Comparison of ENCODE assay signal across 8 mouse cellular contexts in genomic region chr10:75835761-75836531, GRCm38 (mm10). TPM values are rescaled to one million over a fixed set of nuclear protein-coding genes. Genes with fewer than 3 reads are reported as not detected.
DNase-seq lines count a peak whose midpoint lies in the region; ATAC-seq and TF ChIP-seq lines count a peak whose summit lies in the region.

No protein-coding gene starts in this region.

- H3K9ac ChIP-seq in heart, embryonic 12.5 days: peak overlapping the region; percentile 26; the same call in 1 of the 2 replicates
- no peak overlapping the region for H3K9ac ChIP-seq in embryonic facial prominence, embryonic 13.5 days
- no peak overlapping the region for H3K9ac ChIP-seq in lung, embryonic 15.5 days
- H3K9ac ChIP-seq in stomach, postnatal 0 days (ENCODE audit: low read length): no peak overlapping the region

- DNase-seq in heart, postnatal 25 days (ENCODE audit: low spot score): no peak
- peak; percentile 88 for DNase-seq in kidney, adult 11 months
- DNase-seq in stomach, postnatal 0 days (ENCODE audit: low spot score): peak; percentile 74
- DNase-seq in left cerebral cortex, adult 2 months (ENCODE audit: extremely low spot score in 1 of 2, low spot score in 2 of 2): no peak
- DNase-seq in frontal cortex, postnatal 36 days (ENCODE audit: low spot score in 2 of 2): no peak

- H3K4me1 ChIP-seq in heart, embryonic 12.5 days (replicated peaks): peaks cover 21% of the 10 kb centered on the region
- H3K4me1 ChIP-seq in embryonic facial prominence, embryonic 13.5 days: peaks cover 49% of the 10 kb centered on the region
- peaks cover 49% of the 10 kb centered on the region for H3K4me1 ChIP-seq in lung, embryonic 15.5 days
- H3K4me1 ChIP-seq in stomach, postnatal 0 days (replicated peaks; ENCODE audit: control insufficient read depth, insufficient read depth): no peaks in the 10 kb centered on the region; the same call in none of the 2 replicates

- no peak for TF ChIP-seq EP300 in stomach, postnatal 0 days (optimal IDR thresholded peaks at IDR 0.05)

- peak; percentile 33 for TF ChIP-seq CTCF in stomach, postnatal 0 days (IDR thresholded peaks at IDR 0.05; ENCODE audit: low read depth)
- TF ChIP-seq CTCF in left cerebral cortex, adult 2 months (IDR thresholded peaks at IDR 0.05): no peak; the same call in 1 of the 2 replicates

- H3K4me3 ChIP-seq in heart, embryonic 12.5 days: peak overlapping the region; percentile 30
- peak overlapping the region; percentile 44 for H3K4me3 ChIP-seq in embryonic facial prominence, embryonic 13.5 days
- H3K4me3 ChIP-seq in lung, embryonic 15.5 days: peak overlapping the region; percentile 47
- no peak overlapping the region for H3K4me3 ChIP-seq in stomach, postnatal 0 days (ENCODE audit: low read depth, low read length)
- H3K4me3 ChIP-seq in left cerebral cortex, adult 2 months: no peak overlapping the region

- no peaks in the 10 kb centered on the region for H3K36me3 ChIP-seq in heart, embryonic 12.5 days
- H3K36me3 ChIP-seq in embryonic facial prominence, embryonic 13.5 days: no peaks in the 10 kb centered on the region
- no peaks in the 10 kb centered on the region for H3K36me3 ChIP-seq in lung, embryonic 15.5 days
- H3K36me3 ChIP-seq in stomach, postnatal 0 days (ENCODE audit: control insufficient read depth, insufficient read depth, low read length): no peaks in the 10 kb centered on the region

- H3K27me3 ChIP-seq in heart, embryonic 12.5 days (replicated peaks): peaks cover 6% of the 10 kb centered on the region
- H3K27me3 ChIP-seq in embryonic facial prominence, embryonic 13.5 days: peaks cover 19% of the 10 kb centered on the region; the same call in 1 of the 2 replicates
- no peaks in the 10 kb centered on the region for H3K27me3 ChIP-seq in lung, embryonic 15.5 days
- H3K27me3 ChIP-seq in stomach, postnatal 0 days (ENCODE audit: control insufficient read depth, insufficient read depth, low read length): no peaks in the 10 kb centered on the region

- H3K4me2 ChIP-seq in heart, embryonic 12.5 days: peak overlapping the region; percentile 81
- H3K4me2 ChIP-seq in embryonic facial prominence, embryonic 13.5 days: peak overlapping the region; percentile 75
- H3K4me2 ChIP-seq in lung, embryonic 15.5 days: peak overlapping the region; percentile 82
- H3K4me2 ChIP-seq in stomach, postnatal 0 days (replicated peaks; ENCODE audit: low read depth): peak overlapping the region; percentile 77

- no peaks in the 10 kb centered on the region for H3K9me3 ChIP-seq in heart, embryonic 12.5 days (replicated peaks)
- no peaks in the 10 kb centered on the region for H3K9me3 ChIP-seq in embryonic facial prominence, embryonic 13.5 days
- no peaks in the 10 kb centered on the region for H3K9me3 ChIP-seq in lung, embryonic 15.5 days
- H3K9me3 ChIP-seq in stomach, postnatal 0 days (ENCODE audit: control insufficient read depth, low read length): no peaks in the 10 kb centered on the region

- intact Hi-C loops in heart, postnatal 25 days (cut with DNase I): no loop called here
- intact Hi-C loops in left cerebral cortex, adult 2 months (cut with DNase I): loop anchor here (5.0 kb wide), 1 partner anchor 249 kb away; the partner anchor contains the start of gene Ggt5

- WGBS in heart, embryonic 12.5 days: 34% methylated on average over 6 of the region's 10 CpGs
- 23% methylated on average over 9 of the region's 10 CpGs for WGBS in embryonic facial prominence, embryonic 13.5 days
- WGBS in lung, embryonic 15.5 days: 12% methylated on average over 9 of the region's 10 CpGs
- WGBS in stomach, postnatal 0 days: 22% methylated on average over 6 of the region's 10 CpGs

- H3K27ac ChIP-seq in heart, embryonic 12.5 days (ENCODE audit: poor library complexity, severe bottlenecking): no peak overlapping the region
- H3K27ac ChIP-seq in embryonic facial prominence, embryonic 13.5 days: 0 out of 2 replicates have a peak overlapping the region, but pooled peaks have one; percentile 90
- H3K27ac ChIP-seq in lung, embryonic 15.5 days: peak overlapping the region; percentile 90
- peak overlapping the region; percentile 88 for H3K27ac ChIP-seq in stomach, postnatal 0 days (replicated peaks)
- H3K27ac ChIP-seq in left cerebral cortex, adult 2 months: no peak overlapping the region; the same call in 1 of the 2 replicates

- ATAC-seq in heart, embryonic 12.5 days (ENCODE audit: insufficient number of reproducible peaks, low FRiP score): no peak
- ATAC-seq in embryonic facial prominence, embryonic 13.5 days (ENCODE audit: insufficient number of reproducible peaks, insufficient read depth, low FRiP score, low TSS enrichment, low read depth): no peak
- ATAC-seq in lung, embryonic 15.5 days (ENCODE audit: borderline replicate concordance, extremely low read depth, low FRiP score, low TSS enrichment): no peak
- peak; percentile 58 for ATAC-seq in stomach, postnatal 0 days (ENCODE audit: low FRiP score, low TSS enrichment)

RNA-seq across cellular contexts. Expression of gene Gstt2, which starts 1.3 kb away (rescaled TPM):
- 7.2 and 8.1 TPM in 2 replicates for polyA plus RNA-seq in heart, embryonic 12.5 days (2016; fragmentation: Nextera tagmentation; extraction: Ambion mirVana)
- total RNA-seq in heart, postnatal 25 days (2021): 10 to 100 TPM in 1 of 2 experiments, 1 to 10 TPM in 1; 9.3 to 10.9 TPM
- polyA plus RNA-seq in embryonic facial prominence, embryonic 13.5 days (2015; fragmentation: Nextera tagmentation; extraction: Ambion mirVana): 5.9 and 9.1 TPM in 2 replicates
- polyA plus RNA-seq in lung, embryonic 15.5 days (2015; fragmentation: Nextera tagmentation; extraction: Ambion mirVana): 37.3 and 39.1 TPM in 2 replicates
- 77.4 and 81.0 TPM in 2 replicates for polyA plus RNA-seq in stomach, postnatal 0 days (2015; fragmentation: Nextera tagmentation; extraction: Ambion mirVana)
- total RNA-seq in left cerebral cortex, adult 2 months (2021): 1 to 10 TPM; 4.6 to 4.8 TPM

RNA-seq across cellular contexts. Expression of gene Gstt4, which starts 13.6 kb away (rescaled TPM):
- polyA plus RNA-seq in heart, embryonic 12.5 days (2016; fragmentation: Nextera tagmentation; extraction: Ambion mirVana): not detected in 2 replicates
- total RNA-seq in heart, postnatal 25 days (2021): not detected
- not detected in 2 replicates for polyA plus RNA-seq in embryonic facial prominence, embryonic 13.5 days (2015; fragmentation: Nextera tagmentation; extraction: Ambion mirVana)
- not detected in 2 replicates for polyA plus RNA-seq in lung, embryonic 15.5 days (2015; fragmentation: Nextera tagmentation; extraction: Ambion mirVana)
- not detected in 2 replicates for polyA plus RNA-seq in stomach, postnatal 0 days (2015; fragmentation: Nextera tagmentation; extraction: Ambion mirVana)
- not detected for total RNA-seq in left cerebral cortex, adult 2 months (2021)

RNA-seq across cellular contexts. Expression of gene Mif, which starts 24.1 kb away (rescaled TPM):
- polyA plus RNA-seq in heart, embryonic 12.5 days (2016; fragmentation: Nextera tagmentation; extraction: Ambion mirVana): 2,266 and 2,393 TPM in 2 replicates
- 100 to 1,000 TPM; 202 to 203 TPM for total RNA-seq in heart, postnatal 25 days (2021)
- 1,667 and 1,727 TPM in 2 replicates for polyA plus RNA-seq in embryonic facial prominence, embryonic 13.5 days (2015; fragmentation: Nextera tagmentation; extraction: Ambion mirVana)
- polyA plus RNA-seq in lung, embryonic 15.5 days (2015; fragmentation: Nextera tagmentation; extraction: Ambion mirVana): 1,625 and 1,841 TPM in 2 replicates
- polyA plus RNA-seq in stomach, postnatal 0 days (2015; fragmentation: Nextera tagmentation; extraction: Ambion mirVana): 805 and 984 TPM in 2 replicates
- total RNA-seq in left cerebral cortex, adult 2 months (2021): 100 to 1,000 TPM; 475 to 526 TPM

RNA-seq across cellular contexts. Expression of gene Gstt1, which starts 37.6 kb away (rescaled TPM):
- polyA plus RNA-seq in heart, embryonic 12.5 days (2016; fragmentation: Nextera tagmentation; extraction: Ambion mirVana): 3.9 and 4.2 TPM in 2 replicates
- total RNA-seq in heart, postnatal 25 days (2021): 10 to 100 TPM; 12.2 to 13.4 TPM
- 9.9 and 17.6 TPM in 2 replicates for polyA plus RNA-seq in embryonic facial prominence, embryonic 13.5 days (2015; fragmentation: Nextera tagmentation; extraction: Ambion mirVana)
- polyA plus RNA-seq in lung, embryonic 15.5 days (2015; fragmentation: Nextera tagmentation; extraction: Ambion mirVana): 31.7 and 31.9 TPM in 2 replicates
- 16.1 and 19.7 TPM in 2 replicates for polyA plus RNA-seq in stomach, postnatal 0 days (2015; fragmentation: Nextera tagmentation; extraction: Ambion mirVana)
- 10 to 100 TPM; 11.0 to 12.2 TPM for total RNA-seq in left cerebral cortex, adult 2 months (2021)

RNA-seq across cellular contexts. Expression of gene Gstt3, which starts 54.7 kb away (rescaled TPM):
- polyA plus RNA-seq in heart, embryonic 12.5 days (2016; fragmentation: Nextera tagmentation; extraction: Ambion mirVana): 2.7 and 3.2 TPM in 2 replicates
- 1 to 10 TPM; 3.1 to 3.3 TPM for total RNA-seq in heart, postnatal 25 days (2021)
- 11.8 and 16.7 TPM in 2 replicates for polyA plus RNA-seq in embryonic facial prominence, embryonic 13.5 days (2015; fragmentation: Nextera tagmentation; extraction: Ambion mirVana)
- polyA plus RNA-seq in lung, embryonic 15.5 days (2015; fragmentation: Nextera tagmentation; extraction: Ambion mirVana): 27.7 and 27.8 TPM in 2 replicates
- 72.6 and 77.8 TPM in 2 replicates for polyA plus RNA-seq in stomach, postnatal 0 days (2015; fragmentation: Nextera tagmentation; extraction: Ambion mirVana)
- 1 to 10 TPM; 1.7 to 2.8 TPM for total RNA-seq in left cerebral cortex, adult 2 months (2021)

Comparison
In these comparisons a context has a peak if more than half of its experiments do, and no peak if none do; other contexts are left out.
1. H3K27ac ChIP-seq: peak in embryonic facial prominence, embryonic 13.5 days (single experiment), lung, embryonic 15.5 days (single experiment) and stomach, postnatal 0 days (single experiment); none in heart, embryonic 12.5 days (single experiment) and left cerebral cortex, adult 2 months (single experiment).
2. H3K4me3 ChIP-seq: peak in heart, embryonic 12.5 days (single experiment), embryonic facial prominence, embryonic 13.5 days (single experiment) and lung, embryonic 15.5 days (single experiment); none in stomach, postnatal 0 days (single experiment) and left cerebral cortex, adult 2 months (single experiment).
3. DNase-seq: peak in kidney, adult 11 months (single experiment) and stomach, postnatal 0 days (single experiment); none in heart, postnatal 25 days (single experiment), left cerebral cortex, adult 2 months (0 of 2) and frontal cortex, postnatal 36 days (0 of 2).
4. Peak in every context shown above with its lines, with median percentiles within 50 percentile points of each other: H3K4me2 ChIP-seq.